Mouse (Mus musculus) embryo, embryonic 11.5 days (tissue): ENCODE data around the gene Lrrc4c.

ENCODE experiments used
- DNase-seq: peaks from one replicate; pipeline ENCODE4 v3.0.0-alpha.2; 2012; ENCODE audit warnings: low read depth, low spot score

Gene Lrrc4c

GRCm38 (mm10) chr2:96317387-96318299, at the start of gene Lrrc4c:
Gene Lrrc4c (plus strand): TSS chr2:96318169.
- no peak for DNase-seq

GRCm38 (mm10) chr2:96275061-96275460, 42.9 kb upstream of the Lrrc4c start:
- DNase-seq: no peak

GRCm38 (mm10) chr2:96282926-96283325, 35.0 kb upstream of the Lrrc4c start:
- no peak for DNase-seq

GRCm38 (mm10) chr2:96287512-96287911, 30.5 kb upstream of the Lrrc4c start:
- no peak for DNase-seq

- no peak for DNase-seq
Observed at GRCm38 (mm10) chr2:96290541-96290940, 27.4 kb upstream of the Lrrc4c start.

GRCm38 (mm10) chr2:96315034-96315433, 2.9 kb upstream of the Lrrc4c start:
- DNase-seq: no peak

GRCm38 (mm10) chr2:96316531-96316930, 1.4 kb upstream of the Lrrc4c start:
- no peak for DNase-seq

GRCm38 (mm10) chr2:96318556-96318955, 587 bp downstream of the Lrrc4c start:
- no peak for DNase-seq

- no peak for DNase-seq
Observed at GRCm38 (mm10) chr2:96319201-96319600, 1.2 kb downstream of the Lrrc4c start.

GRCm38 (mm10) chr2:96319649-96320048, 1.7 kb downstream of the Lrrc4c start:
- DNase-seq: no peak

- DNase-seq: no peak
Observed at GRCm38 (mm10) chr2:96334652-96335051, 16.7 kb downstream of the Lrrc4c start.

GRCm38 (mm10) chr2:96337354-96337753, 19.4 kb downstream of the Lrrc4c start:
- DNase-seq: no peak

GRCm38 (mm10) chr2:96401186-96401811, 83.3 kb downstream of the Lrrc4c start:
- no peak for DNase-seq

- DNase-seq: no peak
Observed at GRCm38 (mm10) chr2:96402514-96402913, 84.5 kb downstream of the Lrrc4c start.

GRCm38 (mm10) chr2:96406856-96407255, 88.9 kb downstream of the Lrrc4c start:
- no peak for DNase-seq

- no peak for DNase-seq
Observed at GRCm38 (mm10) chr2:96411182-96411581, 93.2 kb downstream of the Lrrc4c start.

GRCm38 (mm10) chr2:96461566-96461965, 143.6 kb downstream of the Lrrc4c start:
- no peak for DNase-seq

- DNase-seq: no peak
Observed at GRCm38 (mm10) chr2:96475674-96476073, 157.7 kb downstream of the Lrrc4c start.

- DNase-seq: no peak
Observed at GRCm38 (mm10) chr2:96499116-96499882, 181.3 kb downstream of the Lrrc4c start.

GRCm38 (mm10) chr2:96504140-96504539, 186.2 kb downstream of the Lrrc4c start:
- DNase-seq: no peak

GRCm38 (mm10) chr2:96505641-96506040, 187.7 kb downstream of the Lrrc4c start:
- DNase-seq: no peak

- no peak for DNase-seq
Observed at GRCm38 (mm10) chr2:96508991-96509390, 191.0 kb downstream of the Lrrc4c start.
